Mouse (Mus musculus): Measurements from ENCODE around the gene Dido1.

GRCm38 (mm10) chr2:180705066-180705465 lies 4.7 kb downstream of the Dido1 start:
- TF ChIP-seq CTCF (IDR thresholded peaks at IDR 0.05; ENCODE audit: low read depth) (no peak), EP300 (IDR thresholded peaks at IDR 0.05; ENCODE audit: low read depth) (no peak)

Measured in heart, postnatal 0 days (tissue).